8 mouse cellular contexts compared by ENCODE assay signal in genomic region chr7:4124315-4124759, GRCm38 (mm10). TPM values are rescaled to one million over a fixed set of nuclear protein-coding genes. Genes with fewer than 3 reads are reported as not detected.
DNase-seq lines count a peak whose midpoint lies in the region; ATAC-seq lines count a peak whose summit lies in the region.

No protein-coding gene starts in this region.

- peak overlapping the region; percentile 45 for H3K4me3 ChIP-seq in embryonic facial prominence, embryonic 10.5 days
- H3K4me3 ChIP-seq in hindbrain, embryonic 11.5 days (ENCODE audit: low read depth, low read length): peak overlapping the region; percentile 23; the same call in 1 of the 2 replicates
- peak overlapping the region; percentile 33 for H3K4me3 ChIP-seq in limb, embryonic 10.5 days

- H3K27ac ChIP-seq in embryonic facial prominence, embryonic 10.5 days (replicated peaks): peak overlapping the region; percentile 78
- peak overlapping the region; percentile 94 for H3K27ac ChIP-seq in hindbrain, embryonic 11.5 days (ENCODE audit: low read depth, low read length)
- H3K27ac ChIP-seq in limb, embryonic 10.5 days: no peak overlapping the region

- peak; percentile 75 for DNase-seq in MN1 (ENCODE audit: low spot score)
- peak; percentile 71 for DNase-seq in embryonic facial prominence, embryonic 10.5 days (ENCODE audit: low spot score)
- DNase-seq in hindbrain, embryonic 11.5 days (ENCODE audit: low spot score): peak; percentile 88
- no peak for DNase-seq in limb, embryonic 10.5 days (ENCODE audit: low spot score)
- peak; percentile 81 for DNase-seq in naive thymus-derived CD4-positive, alpha-beta T cell, adult 2 months (ENCODE audit: low read depth)
- no peak for DNase-seq in gastrocnemius, postnatal 25 days
- no peak for DNase-seq in kidney, postnatal 14 days

- H3K9me3 ChIP-seq in embryonic facial prominence, embryonic 10.5 days: no peaks in the 10 kb centered on the region
- no peaks in the 10 kb centered on the region for H3K9me3 ChIP-seq in hindbrain, embryonic 11.5 days (ENCODE audit: control insufficient read depth, low read length)
- H3K9me3 ChIP-seq in limb, embryonic 10.5 days (replicated peaks): no peaks in the 10 kb centered on the region

- H3K4me1 ChIP-seq in embryonic facial prominence, embryonic 10.5 days: peaks cover 48% of the 10 kb centered on the region
- H3K4me1 ChIP-seq in hindbrain, embryonic 11.5 days (replicated peaks; ENCODE audit: control insufficient read depth, insufficient read depth, low read length): peaks cover 12% of the 10 kb centered on the region
- peaks cover 14% of the 10 kb centered on the region for H3K4me1 ChIP-seq in limb, embryonic 10.5 days

- H3K27me3 ChIP-seq in embryonic facial prominence, embryonic 10.5 days (replicated peaks; ENCODE audit: low read depth, poor library complexity, severe bottlenecking): peaks cover 34% of the 10 kb centered on the region
- H3K27me3 ChIP-seq in hindbrain, embryonic 11.5 days (ENCODE audit: control insufficient read depth, insufficient read depth, low read length): no peaks in the 10 kb centered on the region
- H3K27me3 ChIP-seq in limb, embryonic 10.5 days (ENCODE audit: low read depth, poor library complexity, severe bottlenecking): peaks cover 41% of the 10 kb centered on the region

- H3K36me3 ChIP-seq in embryonic facial prominence, embryonic 10.5 days (replicated peaks): no peaks in the 10 kb centered on the region; the same call in 1 of the 2 replicates
- H3K36me3 ChIP-seq in hindbrain, embryonic 11.5 days (ENCODE audit: control insufficient read depth, insufficient read depth, low read length): no peaks in the 10 kb centered on the region
- no peaks in the 10 kb centered on the region for H3K36me3 ChIP-seq in limb, embryonic 10.5 days

- 0% methylated on average over 10 of the region's 10 CpGs for WGBS in embryonic facial prominence, embryonic 10.5 days
- WGBS in hindbrain, embryonic 11.5 days: 0% methylated on average over 9 of the region's 10 CpGs
- WGBS in limb, embryonic 10.5 days: 1% methylated on average over 10 of the region's 10 CpGs

- peak; percentile 95 for ATAC-seq in CD4-positive, CD25-positive, alpha-beta regulatory T cell, adult 4 months
- ATAC-seq in hindbrain, embryonic 11.5 days (ENCODE audit: low FRiP score): peak; percentile 86

- peak overlapping the region; percentile 42; the same call in 1 of the 2 replicates for H3K9ac ChIP-seq in hindbrain, embryonic 11.5 days (ENCODE audit: low read depth, low read length)

- peak overlapping the region; percentile 19 for H3K4me2 ChIP-seq in hindbrain, embryonic 11.5 days (replicated peaks; ENCODE audit: low read depth, low read length)

RNA-seq across cellular contexts. Expression of gene Ttyh1, which starts 5.1 kb away (rescaled TPM):
- under 1 TPM; 0.60 to 0.69 TPM for polyA plus RNA-seq in CD4-positive, CD25-positive, alpha-beta regulatory T cell, adult 4 months (2017; shearing (Covaris generic))
- 10.5 and 10.9 TPM in 2 replicates for polyA plus RNA-seq in embryonic facial prominence, embryonic 10.5 days (2016; fragmentation: Nextera tagmentation; extraction: Ambion mirVana)
- polyA plus RNA-seq in hindbrain, embryonic 11.5 days (2014; fragmentation: Nextera tagmentation; extraction: Ambion mirVana): 61.0 and 66.6 TPM in 2 replicates
- polyA plus RNA-seq in limb, embryonic 10.5 days (2016; fragmentation: Nextera tagmentation; extraction: Ambion mirVana): 0.79 and 1.2 TPM in 2 replicates
- total RNA-seq in gastrocnemius, postnatal 25 days (2021): 1 to 10 TPM; 1.2 to 3.0 TPM

RNA-seq across cellular contexts. Expression of gene Leng8, which starts 12.5 kb away (rescaled TPM):
- polyA plus RNA-seq in CD4-positive, CD25-positive, alpha-beta regulatory T cell, adult 4 months (2017; shearing (Covaris generic)): 10 to 100 TPM; 23.4 to 27.4 TPM
- polyA plus RNA-seq in embryonic facial prominence, embryonic 10.5 days (2016; fragmentation: Nextera tagmentation; extraction: Ambion mirVana): 68.1 and 68.2 TPM in 2 replicates
- polyA plus RNA-seq in hindbrain, embryonic 11.5 days (2014; fragmentation: Nextera tagmentation; extraction: Ambion mirVana): 45.3 and 54.4 TPM in 2 replicates
- polyA plus RNA-seq in limb, embryonic 10.5 days (2016; fragmentation: Nextera tagmentation; extraction: Ambion mirVana): 61.7 and 75.9 TPM in 2 replicates
- 10 to 100 TPM; 32.2 to 34.8 TPM for total RNA-seq in gastrocnemius, postnatal 25 days (2021)

RNA-seq across cellular contexts. Expression of gene Leng9, which starts 25.8 kb away (rescaled TPM):
- polyA plus RNA-seq in CD4-positive, CD25-positive, alpha-beta regulatory T cell, adult 4 months (2017; shearing (Covaris generic)): 10 to 100 TPM in 1 of 2 experiments, 1 to 10 TPM in 1; 7.5 to 12.3 TPM
- polyA plus RNA-seq in embryonic facial prominence, embryonic 10.5 days (2016; fragmentation: Nextera tagmentation; extraction: Ambion mirVana): 1.4 and 1.7 TPM in 2 replicates
- 1.9 TPM in 2 replicates for polyA plus RNA-seq in hindbrain, embryonic 11.5 days (2014; fragmentation: Nextera tagmentation; extraction: Ambion mirVana)
- polyA plus RNA-seq in limb, embryonic 10.5 days (2016; fragmentation: Nextera tagmentation; extraction: Ambion mirVana): 1.2 and 2.0 TPM in 2 replicates
- total RNA-seq in gastrocnemius, postnatal 25 days (2021): 1 to 10 TPM; 2.2 to 2.3 TPM

RNA-seq across cellular contexts. Expression of gene Cdc42ep5, which starts 40.3 kb away (rescaled TPM):
- polyA plus RNA-seq in CD4-positive, CD25-positive, alpha-beta regulatory T cell, adult 4 months (2017; shearing (Covaris generic)): not detected
- 32.7 and 34.9 TPM in 2 replicates for polyA plus RNA-seq in embryonic facial prominence, embryonic 10.5 days (2016; fragmentation: Nextera tagmentation; extraction: Ambion mirVana)
- 19.9 and 20.7 TPM in 2 replicates for polyA plus RNA-seq in hindbrain, embryonic 11.5 days (2014; fragmentation: Nextera tagmentation; extraction: Ambion mirVana)
- 23.5 and 32.3 TPM in 2 replicates for polyA plus RNA-seq in limb, embryonic 10.5 days (2016; fragmentation: Nextera tagmentation; extraction: Ambion mirVana)
- total RNA-seq in gastrocnemius, postnatal 25 days (2021): 1 to 10 TPM; 1.7 to 4.0 TPM

Comparison
In these comparisons a context has a peak if more than half of its experiments do, and no peak if none do; other contexts are left out.
1. DNase-seq: peak in MN1 (single experiment), embryonic facial prominence, embryonic 10.5 days (single experiment), hindbrain, embryonic 11.5 days (single experiment) and naive thymus-derived CD4-positive, alpha-beta T cell, adult 2 months (single experiment); none in limb, embryonic 10.5 days (single experiment), gastrocnemius, postnatal 25 days (single experiment) and kidney, postnatal 14 days (single experiment).
2. Peak in every context shown above with its lines, with median percentiles within 50 percentile points of each other: H3K4me3 ChIP-seq.